Mouse (Mus musculus) kidney, adult 11 months (tissue): ENCODE data around the gene Frmpd4.
A peak's percentile ranks its signal among the peaks of the same experiment; 100 is the strongest.

ENCODE experiments used
- DNase-seq: peaks from one replicate; pipeline ENCODE4 v3.0.0; 2022

Frmpd4 gene

DNA sequence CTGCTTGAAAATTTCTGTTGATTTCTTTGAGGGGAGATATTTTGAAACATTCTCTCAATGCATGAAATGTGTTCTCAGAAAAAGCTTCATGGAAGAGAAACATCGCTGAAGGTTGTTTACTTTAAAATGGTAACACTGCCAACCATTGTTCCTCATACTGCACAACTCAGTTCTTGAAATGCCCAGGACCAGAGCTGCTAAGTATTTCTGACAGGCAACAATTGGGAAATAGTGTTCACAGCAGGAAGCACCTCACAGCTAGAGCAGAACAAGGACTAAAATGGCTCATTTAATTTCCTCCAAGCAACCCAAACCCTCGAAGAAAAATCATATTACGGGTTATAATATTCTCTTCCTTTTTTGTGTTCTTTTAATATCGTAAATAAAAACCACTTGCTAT, 1054.5 kb downstream of the Frmpd4 start:
- DNase-seq: no peak

- DNase-seq: no peak
Measured at GRCm38 (mm10) chrX:167518440-167518839, 1058.6 kb downstream of the Frmpd4 start.

DNA sequence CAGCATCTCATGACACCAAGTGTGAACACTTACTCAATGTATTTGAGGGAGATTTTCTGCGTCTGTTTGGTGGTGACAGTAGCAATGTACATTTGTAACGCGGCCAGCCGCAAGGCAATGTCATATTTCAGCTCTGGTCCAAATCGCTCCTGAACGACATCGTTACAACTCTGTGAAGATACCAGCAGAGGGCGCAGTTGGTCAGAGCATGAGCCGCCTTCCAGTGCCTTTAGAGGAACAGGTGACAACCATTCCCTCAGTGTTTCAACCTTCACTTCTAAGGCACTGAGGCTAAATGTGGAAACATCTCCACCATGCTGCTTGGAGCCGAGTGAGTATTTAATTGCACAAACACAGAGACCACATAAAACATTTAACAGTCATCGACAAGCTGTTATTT, 1079.3 kb downstream of the Frmpd4 start:
- DNase-seq: peak; percentile 15

DNA sequence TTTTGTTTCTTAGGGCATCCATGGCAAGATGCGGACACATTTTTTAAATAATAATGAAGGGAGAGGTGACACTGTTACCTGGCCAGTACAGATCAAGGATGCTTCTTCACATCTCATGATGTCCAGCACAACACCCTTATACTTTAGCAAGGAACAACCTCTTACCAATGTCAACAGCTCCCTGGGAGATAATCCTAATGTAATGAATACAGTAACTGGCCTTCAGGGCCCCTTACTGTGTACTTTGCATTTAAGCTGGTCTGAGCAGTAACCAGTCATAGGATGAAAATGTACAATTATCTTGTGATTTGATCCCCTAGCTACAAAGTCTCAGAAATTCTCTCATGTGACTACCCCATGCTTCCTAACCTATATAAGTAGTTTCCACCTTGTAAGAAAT, 1084.8 kb downstream of the Frmpd4 start:
- DNase-seq: no peak

DNA sequence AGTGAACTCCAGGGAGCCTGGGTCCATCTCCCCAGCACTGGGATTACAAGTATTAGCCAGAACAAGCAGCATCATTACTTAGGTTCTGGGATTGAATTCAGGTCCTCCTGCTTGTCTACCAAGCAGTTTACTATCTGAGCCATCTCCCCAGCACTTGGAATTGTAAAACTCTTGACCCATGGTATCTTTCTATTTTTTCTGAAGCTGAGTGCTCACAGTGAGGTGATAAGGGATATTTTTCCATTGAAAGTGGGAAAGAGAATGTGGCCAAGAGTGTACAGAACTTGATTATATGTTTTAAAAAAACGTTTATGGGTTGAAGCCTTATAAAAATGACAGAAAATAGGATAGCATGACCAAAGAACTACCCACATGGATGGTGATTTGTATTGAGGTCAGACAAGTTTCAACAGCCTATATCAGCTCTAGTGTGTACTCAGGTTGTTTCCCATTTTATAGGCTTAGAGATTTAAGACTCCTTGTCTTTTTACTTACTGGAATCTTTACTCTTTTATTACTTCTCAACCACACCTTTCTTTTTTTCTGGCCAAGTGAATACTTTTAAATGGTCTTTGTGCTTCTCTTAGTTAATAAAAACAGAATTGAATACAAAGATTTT, 1085.3 kb downstream of the Frmpd4 start:
- DNase-seq: no peak

- DNase-seq: no peak
Measured at GRCm38 (mm10) chrX:167483409-167484177, 1093.4 kb downstream of the Frmpd4 start.

- no peak for DNase-seq
Measured at GRCm38 (mm10) chrX:167477636-167478035, 1099.4 kb downstream of the Frmpd4 start.

DNA sequence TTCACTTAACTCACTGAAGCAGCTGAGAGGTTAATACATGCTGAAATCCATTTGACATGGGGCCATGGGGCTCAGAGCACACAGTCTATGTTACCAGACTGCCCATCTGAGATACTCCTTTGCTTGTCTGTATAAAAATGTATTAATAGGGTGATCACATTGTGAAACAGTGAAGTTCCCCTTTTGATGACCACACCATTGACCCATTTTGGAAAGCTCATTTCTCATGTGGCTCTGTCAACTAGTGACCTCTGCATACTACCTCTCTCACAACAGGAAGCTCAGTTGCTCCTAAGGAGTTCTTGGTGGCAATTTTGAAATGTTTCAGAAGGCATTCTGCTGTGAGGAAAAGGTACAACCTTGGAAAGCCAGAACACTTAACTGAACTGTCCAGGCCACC, 1142.1 kb downstream of the Frmpd4 start:
- DNase-seq: no peak

GRCm38 (mm10) chrX:167433950-167434349, 1143.1 kb downstream of the Frmpd4 start:
- DNase-seq: no peak
